ENCODE assay signal across 13 mouse cellular contexts in genomic region chr13:101736521-101737387, GRCm38 (mm10). TPM values are rescaled to one million over a fixed set of nuclear protein-coding genes. Genes with fewer than 3 reads are reported as not detected.
DNase-seq lines count a peak whose midpoint lies in the region; ATAC-seq and TF ChIP-seq lines count a peak whose summit lies in the region.
"Had no signal": no experiment of that assay in that cellular context is flagged by ENCODE, and none has a peak within 500 bp of the region (broad histone marks: within the 10 kb centered on the region; RNA-seq: fewer than 3 reads in every experiment).

No protein-coding gene starts in this region.

- no peak for ATAC-seq in hindbrain, embryonic 16.5 days
- ATAC-seq: forebrain, embryonic 13.5 days; midbrain, embryonic 16.5 days had no signal

- TF ChIP-seq CTCF in kidney, adult 2 months (conservative IDR thresholded peaks at IDR 0.05; ENCODE audit: insufficient read depth, insufficient read length, low read depth, low read length): no peak

- H3K9ac ChIP-seq in hindbrain, embryonic 16.5 days (ENCODE audit: low read depth, low read length): no peak overlapping the region
- H3K9ac ChIP-seq: forebrain, embryonic 13.5 days; hindbrain, embryonic 15.5 days had no signal

- peaks cover 29% of the 10 kb centered on the region for H3K4me1 ChIP-seq in kidney, adult 2 months (ENCODE audit: control insufficient read depth, insufficient read depth, low read length)
- peaks cover 5% of the 10 kb centered on the region; the same call in 1 of the 2 replicates for H3K4me1 ChIP-seq in hindbrain, embryonic 16.5 days (ENCODE audit: control insufficient read depth, insufficient read depth, low read depth, low read length)

- no peaks in the 10 kb centered on the region for H3K9me3 ChIP-seq in hindbrain, embryonic 16.5 days (ENCODE audit: control insufficient read depth, low read length)
- H3K9me3 ChIP-seq: embryonic facial prominence, embryonic 10.5 days; forebrain, embryonic 13.5 days; hindbrain, embryonic 15.5 days had no signal

- H3K36me3 ChIP-seq in kidney, adult 2 months (ENCODE audit: control insufficient read depth, insufficient read depth, low read length): no peaks in the 10 kb centered on the region
- H3K36me3 ChIP-seq in macrophage (ENCODE audit: inconsistent target): no peaks in the 10 kb centered on the region
- no peaks in the 10 kb centered on the region for H3K36me3 ChIP-seq in hindbrain, embryonic 16.5 days (ENCODE audit: control insufficient read depth, insufficient read depth, low read length)
- H3K36me3 ChIP-seq: embryonic facial prominence, embryonic 10.5 days; hindbrain, embryonic 15.5 days had no signal

- H3K27ac ChIP-seq in kidney, adult 2 months (ENCODE audit: insufficient read depth, low read depth, low read length): peak overlapping the region; percentile 14
- H3K27ac ChIP-seq in macrophage: peak overlapping the region; percentile 49
- no peak overlapping the region for H3K27ac ChIP-seq in hindbrain, embryonic 16.5 days (ENCODE audit: low read depth, low read length)
- H3K27ac ChIP-seq: embryonic facial prominence, embryonic 10.5 days; forebrain, embryonic 13.5 days; hindbrain, embryonic 15.5 days had no signal

- no peaks in the 10 kb centered on the region for H3K27me3 ChIP-seq in kidney, adult 2 months (replicated peaks; ENCODE audit: control insufficient read depth, insufficient read depth, low read length)
- H3K27me3 ChIP-seq in hindbrain, embryonic 16.5 days (replicated peaks; ENCODE audit: control insufficient read depth, insufficient read depth, low read length): no peaks in the 10 kb centered on the region
- H3K27me3 ChIP-seq: forebrain, embryonic 13.5 days; hindbrain, embryonic 15.5 days had no signal

- WGBS in kidney, adult 2 months: 42% methylated on average over 16 of the region's 16 CpGs
- 35% methylated on average over 16 of the region's 16 CpGs for WGBS in macrophage (ENCODE audit: missing documents)
- WGBS in hindbrain, embryonic 16.5 days: 72% methylated on average over 16 of the region's 16 CpGs

- H3K4me3 ChIP-seq in kidney, adult 2 months (ENCODE audit: insufficient read depth, low read depth, low read length): no peak overlapping the region
- no peak overlapping the region for H3K4me3 ChIP-seq in macrophage (ENCODE audit: inconsistent target)
- no peak overlapping the region for H3K4me3 ChIP-seq in hindbrain, embryonic 16.5 days (ENCODE audit: low read length)
- H3K4me3 ChIP-seq: embryonic facial prominence, embryonic 10.5 days; forebrain, embryonic 13.5 days; hindbrain, embryonic 15.5 days had no signal

- TF ChIP-seq POLR2A in kidney, adult 2 months (IDR thresholded peaks at IDR 0.05; ENCODE audit: low read depth, low read length): no peak

- no peak for DNase-seq in kidney, adult 2 months
- DNase-seq in kidney, adult 9 months: no peak
- DNase-seq in 416B (ENCODE audit: low read depth): peak; percentile 88
- peak; percentile 52 for DNase-seq in Muller cell, postnatal 12 days (ENCODE audit: inconsistent ontology term)
- no peak for DNase-seq in right cerebral cortex, postnatal 10 days (ENCODE audit: low spot score in 2 of 2)
- no peak for DNase-seq in ovary, adult 18-20 months (ENCODE audit: low spot score)
- DNase-seq: cerebellum, adult 11-12 months had no signal

- H3K4me2 ChIP-seq in hindbrain, embryonic 16.5 days (ENCODE audit: low read length): no peak overlapping the region
- H3K4me2 ChIP-seq: forebrain, embryonic 13.5 days; hindbrain, embryonic 15.5 days had no signal

- peaks cover 100% of the 10 kb centered on the region for H3K79me2 ChIP-seq in macrophage (ENCODE audit: inconsistent target)

RNA-seq across cellular contexts. Expression of gene Pik3r1, which starts 31.3 kb away (rescaled TPM):
- 17.1 and 21.2 TPM in 2 replicates for polyA plus RNA-seq in kidney, adult 2 months (2012; rRNA removed)
- 1,000 to 10,000 TPM in 1 of 26 experiments, 100 to 1,000 TPM in 25; 208 to 1,027 (median 312) TPM for total RNA-seq in macrophage (2018; cell fraction: chromatin; rRNA removed)
- total RNA-seq in macrophage (2018; cell fraction: cytosol; rRNA removed): 100 to 1,000 TPM in 7 of 26 experiments, 10 to 100 TPM in 19; 69.6 to 234 (median 91.1) TPM
- 100 to 1,000 TPM; 134 to 744 (median 260) TPM for total RNA-seq in macrophage (2018; cell fraction: nucleus; rRNA removed)
- polyA plus RNA-seq in macrophage (2018): 37.8 to 47.3 TPM (median 46.9 TPM) in 3 replicates
- 51.3 and 51.6 TPM in 2 replicates for polyA plus RNA-seq in hindbrain, embryonic 16.5 days (2015; fragmentation: Nextera tagmentation; extraction: Ambion mirVana)

Comparison
In these comparisons a context has a peak if more than half of its experiments do, and no peak if none do; other contexts are left out.
1. DNase-seq: peak in 416B (single experiment) and Muller cell, postnatal 12 days (single experiment); none in kidney, adult 2 months (single experiment), kidney, adult 9 months (single experiment), right cerebral cortex, postnatal 10 days (0 of 2) and ovary, adult 18-20 months (single experiment).